Mouse (Mus musculus) CD4-positive, CD25-positive, alpha-beta regulatory T cell, adult 4 months (primary cell): ENCODE measurements at regions not wholly inside any gene's neighbourhood (a gene's known extent, or its start where the extent isn't known, plus 50 kb on each side); places are given as distances from the start of the nearest gene placed in this dataset.

Experiments
- ATAC-seq: one replicate; pipeline ENCODE4 v1.8.0; 2017

DNA sequence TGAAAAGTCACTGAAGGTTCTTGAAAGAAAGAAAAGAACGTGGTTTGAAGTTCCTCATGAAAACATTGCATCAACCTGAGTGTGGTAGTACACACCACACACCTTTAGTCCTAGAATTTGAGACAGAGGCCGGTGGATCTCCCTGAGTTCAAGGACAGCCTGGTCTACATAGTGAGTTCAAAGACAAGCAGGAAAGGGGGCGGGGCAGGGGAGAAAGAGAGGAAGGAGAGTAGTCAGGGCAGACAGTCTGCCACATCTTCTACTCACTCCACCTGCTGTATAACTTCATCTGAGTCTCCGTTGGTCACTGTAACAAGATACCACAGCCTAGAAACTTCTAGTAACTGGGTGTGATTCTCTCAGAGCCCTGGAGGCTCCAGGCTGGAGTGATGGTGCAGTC, 190.2 kb upstream of the Sdk2 start:
- no peak for ATAC-seq

DNA sequence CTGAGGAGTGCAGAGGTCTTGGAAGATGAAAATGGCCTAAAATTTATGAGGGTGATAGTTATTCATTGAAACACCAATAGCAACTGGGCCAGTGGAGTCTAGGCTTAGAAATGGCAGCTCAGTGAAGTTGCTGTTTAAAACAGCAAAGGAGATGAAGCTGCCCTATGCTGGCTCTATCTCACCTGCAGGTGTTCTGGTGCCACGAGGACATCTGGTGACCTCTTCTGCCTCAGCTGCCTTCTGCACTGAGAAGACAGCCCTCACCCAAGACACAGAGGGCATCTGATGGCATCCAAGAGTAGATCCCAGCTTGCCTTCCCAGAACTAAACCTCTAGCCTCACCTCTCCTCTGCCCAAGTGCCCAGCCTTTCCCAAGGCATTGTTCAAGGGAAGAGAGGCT, 187.5 kb upstream of the Sdk2 start:
- no peak for ATAC-seq

DNA sequence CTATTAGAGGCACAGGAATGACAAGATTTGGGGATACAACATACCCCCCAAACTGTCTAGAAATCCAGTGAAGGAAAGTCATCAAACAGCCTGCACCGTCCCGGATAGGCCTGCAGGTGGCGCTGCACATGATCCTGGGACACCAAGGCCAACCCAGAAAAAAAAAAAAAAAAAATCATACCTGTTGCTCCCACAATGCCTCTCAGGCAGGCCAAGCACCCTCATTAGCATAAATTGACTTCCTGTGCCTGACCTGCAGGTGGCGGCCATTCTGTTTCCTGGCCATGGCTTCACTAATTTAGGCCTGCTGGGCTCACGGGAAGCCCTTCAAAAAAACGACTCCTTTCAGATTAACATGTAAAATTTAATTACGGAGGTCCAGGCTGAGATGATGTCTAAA, 184.8 kb upstream of the Sdk2 start:
- no peak for ATAC-seq

DNA sequence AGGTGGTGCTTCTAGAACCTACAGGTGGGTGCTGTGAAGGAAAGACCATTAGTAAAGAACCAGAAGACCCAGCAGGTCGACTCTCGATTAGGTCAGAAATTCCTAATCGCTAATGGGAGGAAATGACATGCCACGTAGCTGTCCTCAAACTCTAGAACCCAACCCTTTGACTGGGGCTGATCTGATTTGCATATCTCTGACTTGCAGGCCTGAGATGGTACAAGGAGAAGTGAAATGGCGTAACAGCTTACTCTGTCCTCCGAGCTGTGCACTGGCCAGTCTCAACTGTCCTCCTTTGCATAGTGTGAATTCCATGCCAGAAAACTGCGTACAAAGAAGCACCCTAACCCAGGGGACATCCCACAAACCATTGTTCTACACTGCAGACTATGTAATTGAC, 182.4 kb upstream of the Sdk2 start:
- no peak for ATAC-seq

DNA sequence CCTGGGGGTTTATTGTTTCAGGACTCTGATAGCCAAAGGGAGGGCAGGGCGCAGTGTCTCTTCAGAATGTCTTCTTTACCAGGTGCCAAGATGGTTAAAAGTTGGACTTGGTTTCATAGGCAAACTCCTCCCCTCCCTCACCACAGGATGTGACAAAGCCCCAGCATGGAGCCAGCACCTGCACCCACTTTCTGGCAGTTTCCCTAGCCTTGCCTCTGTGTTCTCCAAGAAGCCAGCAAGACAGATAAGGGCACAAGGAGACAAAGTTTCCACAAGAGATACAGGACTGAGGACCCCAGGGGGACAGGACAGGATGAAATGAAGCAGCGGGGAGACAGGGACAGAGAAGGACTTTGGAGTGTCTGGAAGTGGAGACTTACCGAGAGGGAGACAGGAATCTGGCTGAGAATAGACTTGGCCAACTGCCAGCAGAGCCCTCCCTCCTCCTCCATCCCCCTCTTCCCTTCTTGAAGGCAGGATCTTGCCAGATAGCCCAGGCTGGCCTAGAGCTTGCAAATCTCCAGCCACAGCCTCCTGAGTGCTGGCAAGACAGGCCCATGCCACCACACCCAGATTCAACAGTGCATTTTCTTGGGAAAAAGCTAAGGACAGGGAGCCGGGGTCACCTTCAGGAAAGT, 181.5 kb upstream of the Sdk2 start:
- no peak for ATAC-seq

DNA sequence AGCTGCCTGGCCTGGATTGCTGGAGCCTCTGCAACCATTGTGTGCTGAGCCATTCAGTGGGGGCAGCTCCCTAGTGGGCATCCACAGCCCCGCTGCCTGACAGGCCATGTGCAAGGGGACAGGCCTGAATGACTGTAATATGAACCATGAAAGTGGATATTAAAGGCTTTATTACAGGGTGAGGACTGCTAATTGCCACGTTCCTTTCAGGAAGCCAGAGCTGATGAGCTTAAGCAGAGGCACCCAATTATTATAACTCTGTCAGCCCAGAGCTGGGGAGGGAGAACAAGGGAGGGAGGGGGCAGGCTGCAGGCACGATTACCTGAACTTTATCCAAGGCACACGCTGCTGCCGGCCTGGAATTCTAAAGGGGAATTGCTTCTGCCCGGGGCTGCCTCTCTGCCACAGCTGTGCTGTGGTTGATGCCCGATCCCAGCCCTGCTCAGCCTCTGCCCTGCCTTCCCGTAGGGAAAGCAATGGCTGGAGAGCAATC, 172.5 kb upstream of the Sdk2 start:
- ATAC-seq, result no peak

DNA sequence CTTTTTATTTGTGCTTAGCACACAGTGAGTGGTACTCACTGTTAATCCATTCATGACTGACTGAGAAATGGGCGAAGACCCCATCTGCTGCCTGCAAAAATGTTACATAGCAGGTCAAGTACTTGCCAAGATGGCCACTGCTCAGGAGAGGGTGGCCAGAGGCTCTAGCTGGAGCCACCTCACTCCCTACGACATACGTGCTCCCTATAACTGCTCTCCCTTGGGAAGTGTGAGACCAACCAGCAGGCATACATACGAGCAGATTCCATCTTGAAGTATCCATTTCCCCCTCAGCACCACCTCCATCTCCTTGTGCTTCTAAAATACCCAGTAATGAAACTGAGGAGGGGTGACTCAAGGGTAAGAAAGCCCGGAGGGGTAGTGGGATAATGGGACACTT, 172.0 kb upstream of the Sdk2 start:
- ATAC-seq, result no peak

DNA sequence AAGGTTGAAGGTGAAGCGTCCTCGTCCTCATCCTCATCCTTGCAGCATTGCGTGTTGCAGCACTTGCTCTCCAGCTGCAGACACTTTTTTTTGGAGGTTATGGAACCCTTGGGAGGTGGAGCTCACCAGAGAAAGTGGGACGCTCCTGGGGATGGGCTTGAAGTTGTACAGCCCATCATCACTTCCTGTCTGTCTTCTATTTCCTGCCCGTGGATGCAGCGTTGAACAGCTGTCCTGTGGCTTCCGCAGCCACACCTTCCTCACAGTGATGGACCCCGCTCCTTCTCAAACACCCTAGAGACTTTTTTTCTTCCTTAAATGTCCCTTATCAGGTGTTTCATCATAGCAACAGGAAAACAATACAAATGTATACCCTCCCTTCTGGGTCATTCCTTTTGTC, 171.5 kb upstream of the Sdk2 start:
- peak; percentile 68 for ATAC-seq

DNA sequence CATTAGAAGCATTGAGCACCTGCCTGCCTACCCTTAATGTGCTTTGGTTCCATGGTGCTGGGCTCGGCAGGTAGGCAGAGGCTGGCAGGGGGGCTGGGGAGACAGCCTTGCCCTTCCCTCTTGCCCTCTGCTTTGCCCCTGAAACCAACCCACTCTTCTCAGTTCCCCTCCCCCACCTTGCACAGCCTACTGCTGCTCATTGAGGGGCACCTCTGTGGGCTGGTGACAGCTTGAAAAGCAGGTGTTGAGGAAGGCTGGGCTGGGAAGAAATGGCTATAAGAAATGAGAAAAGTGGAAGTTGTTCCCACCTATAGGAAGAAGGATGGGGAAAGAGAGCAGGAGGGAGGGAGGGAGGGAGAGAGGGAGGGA, 167.7 kb upstream of the Sdk2 start:
- ATAC-seq, result no peak

DNA sequence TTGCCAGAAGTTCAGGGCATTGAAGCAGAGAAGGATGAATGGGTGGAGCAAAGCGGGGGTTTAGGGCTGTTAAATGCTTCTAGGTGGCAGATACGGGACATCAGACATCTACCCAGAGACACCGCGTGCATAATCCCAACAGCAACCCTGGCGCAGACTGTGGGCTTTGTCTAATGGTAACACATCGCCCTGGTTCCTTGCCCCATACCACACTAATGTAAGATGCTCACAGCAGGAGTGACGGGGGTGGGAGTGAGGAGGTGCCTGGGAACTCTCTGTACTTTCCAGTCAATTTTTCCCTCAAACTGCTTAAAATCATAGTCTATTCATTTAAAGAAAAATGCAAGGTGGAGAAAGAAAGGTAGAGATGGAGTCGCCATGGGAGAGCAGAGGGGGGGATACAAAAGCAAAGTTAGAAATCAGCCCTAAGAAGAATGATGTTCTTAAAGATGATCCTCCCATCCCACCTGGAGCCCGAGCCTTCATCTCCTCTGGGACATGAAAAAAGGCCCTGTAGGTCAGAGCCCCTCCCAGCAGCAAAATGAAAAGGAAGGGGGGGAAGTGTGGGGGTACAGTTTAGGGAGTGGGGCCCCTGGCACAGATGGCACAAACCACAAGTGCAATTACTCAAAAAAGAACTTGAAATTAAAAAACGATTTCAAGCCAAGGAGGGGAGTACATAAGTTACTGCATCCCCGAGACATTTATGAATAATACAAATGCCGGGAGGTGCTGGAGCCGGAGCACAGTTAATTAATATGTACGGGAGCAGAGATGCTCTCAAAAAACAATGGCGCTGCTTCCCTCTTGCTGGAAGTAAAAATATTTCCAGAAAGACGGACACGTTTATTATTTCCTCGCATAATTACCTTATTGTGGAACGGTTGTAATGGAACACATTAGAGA, 167.0 kb upstream of the Sdk2 start:
- no peak for ATAC-seq

DNA sequence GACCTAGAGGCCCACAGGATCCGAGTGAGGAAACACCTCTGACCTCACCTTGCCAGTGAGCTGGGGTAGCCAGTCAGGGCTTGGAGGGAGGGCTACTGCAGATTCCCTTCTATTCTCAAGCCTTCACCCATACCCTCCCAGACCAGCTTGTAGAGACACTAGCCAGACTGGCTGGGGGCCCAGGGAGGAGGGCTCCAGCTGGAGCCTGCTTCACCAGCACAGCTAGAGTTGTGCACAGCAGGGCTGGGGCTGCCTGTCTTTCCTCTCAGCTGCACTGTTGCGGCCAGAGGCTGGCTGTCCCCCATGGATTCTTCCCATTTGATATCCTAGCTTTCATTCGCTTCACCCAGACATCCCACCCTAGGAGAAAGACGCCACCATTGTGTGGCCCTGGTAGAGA, 165.0 kb upstream of the Sdk2 start:
- no peak for ATAC-seq

DNA sequence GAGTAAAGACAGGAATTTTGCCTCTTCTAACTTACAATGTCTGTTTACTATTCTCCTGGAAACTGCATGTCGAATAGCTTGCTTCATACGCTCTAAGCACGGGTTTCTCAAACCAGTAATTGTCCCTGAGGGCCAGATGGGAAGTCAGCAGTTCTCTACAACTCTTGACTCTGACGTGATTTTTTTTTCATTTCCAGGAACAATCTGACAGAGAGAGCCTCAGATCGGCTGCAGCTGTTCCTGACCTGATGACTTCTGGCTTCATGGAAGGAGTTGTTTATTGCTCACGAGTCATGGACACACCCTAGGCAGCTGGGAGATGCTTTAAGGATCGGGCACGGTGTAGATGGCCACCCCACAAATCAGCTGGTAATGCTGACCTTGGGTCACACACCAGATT, 162.9 kb upstream of the Sdk2 start:
- ATAC-seq, result no peak

DNA sequence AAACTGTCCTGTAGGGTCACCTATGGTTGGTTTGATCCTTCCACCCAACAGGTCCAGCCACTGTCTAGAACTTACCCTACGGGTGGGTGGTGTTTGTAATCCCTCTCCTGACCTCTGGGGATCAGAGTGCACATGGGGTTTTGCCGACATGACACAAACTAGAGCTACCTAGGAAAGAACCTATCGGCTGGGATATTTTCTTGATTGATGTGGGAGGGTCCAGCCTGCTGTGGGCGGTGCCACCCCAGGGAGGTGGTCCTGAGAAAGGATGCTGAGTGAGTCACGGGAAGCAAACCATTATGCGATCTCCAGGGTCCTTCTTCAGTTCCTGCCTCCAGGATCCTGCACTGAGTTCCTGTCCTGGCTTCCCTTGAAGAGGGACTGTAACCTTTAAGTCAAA, 162.3 kb upstream of the Sdk2 start:
- ATAC-seq, result no peak

DNA sequence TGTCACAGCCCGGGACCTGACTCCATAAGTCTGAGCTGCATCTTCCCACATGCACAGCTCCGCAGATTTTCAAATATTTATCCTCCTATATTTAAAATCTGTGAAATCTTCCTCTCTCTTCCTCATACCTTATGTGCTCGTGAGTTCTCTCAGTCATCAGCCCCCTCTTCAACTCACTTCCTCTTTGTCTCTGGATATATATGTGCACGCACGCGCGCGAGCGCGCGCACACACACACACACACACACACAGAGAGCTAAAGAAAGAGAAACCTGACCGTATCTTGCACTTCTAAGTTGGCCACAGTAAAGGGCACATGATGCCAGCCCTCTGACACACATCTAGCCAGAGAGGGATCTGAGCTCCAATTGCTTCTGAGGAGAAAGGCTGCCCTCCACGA, 159.7 kb upstream of the Sdk2 start:
- ATAC-seq, result no peak

DNA sequence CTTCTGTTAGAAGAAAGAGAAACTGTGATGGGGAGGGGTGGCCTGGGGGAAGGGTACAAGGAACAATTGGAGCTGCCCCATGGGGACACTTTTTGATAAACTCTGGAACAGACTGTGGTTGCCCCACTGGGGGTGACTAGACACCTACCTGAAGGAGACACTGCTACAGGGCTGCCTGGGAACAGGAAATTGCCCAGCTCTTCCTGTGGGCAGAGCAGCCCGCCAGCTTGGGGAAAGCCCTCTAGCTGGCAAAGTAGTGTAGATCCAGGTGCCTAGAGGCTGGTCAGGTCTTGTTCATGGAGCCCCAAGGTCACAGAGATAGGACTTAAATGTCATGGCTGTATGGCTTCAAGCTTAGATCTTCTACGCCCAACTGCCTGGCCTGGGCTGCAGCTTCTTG, 157.9 kb upstream of the Sdk2 start:
- ATAC-seq, result no peak

DNA sequence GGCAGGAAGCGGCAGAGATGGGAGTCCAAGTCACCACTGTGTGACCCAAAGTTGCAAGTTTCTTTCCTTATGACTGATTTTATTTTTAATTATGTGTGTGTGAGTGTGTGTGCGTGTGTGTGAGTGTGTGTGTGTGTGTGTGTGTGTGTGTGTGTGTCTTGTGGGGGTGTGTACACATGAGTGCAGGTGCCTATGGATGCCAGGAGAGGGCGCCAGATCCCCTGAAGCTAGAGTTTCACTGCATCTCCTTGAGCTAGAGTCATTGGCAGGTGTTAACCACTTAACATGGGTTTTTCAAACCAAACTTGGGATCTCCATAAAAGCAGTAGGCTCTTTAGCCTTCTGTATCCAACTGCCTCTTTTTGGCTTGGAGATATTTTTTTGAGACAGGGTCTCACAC, 156.2 kb upstream of the Sdk2 start:
- ATAC-seq, result no peak

DNA sequence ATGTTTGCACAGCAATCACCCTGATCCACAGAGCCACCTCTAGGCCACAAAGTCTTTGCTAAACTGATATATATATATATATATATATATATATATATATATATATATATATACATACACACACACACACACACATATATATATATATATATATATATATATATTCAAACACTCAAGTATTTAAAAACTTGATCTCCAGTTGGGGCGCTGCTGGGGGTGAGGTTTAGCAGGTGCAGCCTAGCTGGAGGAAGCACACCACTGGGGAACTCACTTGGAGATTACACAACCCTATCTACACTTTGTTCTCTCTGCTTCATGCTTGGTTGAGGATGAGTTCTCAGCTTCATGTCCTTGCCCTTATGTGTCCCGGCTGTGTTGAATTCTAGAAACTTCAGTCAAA, 153.6 kb upstream of the Sdk2 start:
- ATAC-seq, result no peak

DNA sequence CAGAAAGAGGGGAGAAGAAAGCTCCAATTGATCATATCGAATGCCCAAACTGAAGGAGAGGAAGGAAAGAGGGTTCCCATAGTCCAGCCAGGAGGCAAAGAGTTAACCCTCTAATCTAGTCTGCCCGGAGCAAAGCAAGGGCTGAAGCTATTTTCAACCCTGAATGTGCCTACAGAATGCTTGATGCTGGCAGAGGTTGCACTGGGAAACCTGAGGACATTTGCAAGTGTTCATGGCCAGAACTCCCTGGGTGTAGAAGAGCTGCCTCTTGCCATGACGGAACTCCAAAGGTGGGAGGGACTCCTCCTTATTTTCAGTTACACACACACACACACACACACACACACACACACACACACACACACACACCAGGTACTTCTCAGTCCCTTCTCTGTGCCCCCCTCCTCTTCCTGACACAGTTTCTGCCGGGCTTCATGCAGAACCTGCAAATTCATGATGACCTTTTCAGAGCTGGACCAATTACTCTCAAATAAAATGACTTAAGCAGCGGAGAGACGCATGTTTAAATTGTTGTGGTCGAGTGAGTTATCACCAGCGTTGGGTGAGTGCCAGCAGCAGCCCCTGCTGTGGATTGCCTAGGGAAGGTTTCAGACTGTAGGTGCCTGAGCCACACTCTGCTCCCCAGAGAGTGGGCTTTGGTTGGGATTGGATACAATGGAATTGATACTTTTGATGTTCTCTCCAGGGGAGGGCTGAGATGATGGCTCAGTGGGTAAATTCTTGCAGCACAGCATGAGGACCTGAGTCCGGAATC, 152.1 kb upstream of the Sdk2 start:
- no peak for ATAC-seq

DNA sequence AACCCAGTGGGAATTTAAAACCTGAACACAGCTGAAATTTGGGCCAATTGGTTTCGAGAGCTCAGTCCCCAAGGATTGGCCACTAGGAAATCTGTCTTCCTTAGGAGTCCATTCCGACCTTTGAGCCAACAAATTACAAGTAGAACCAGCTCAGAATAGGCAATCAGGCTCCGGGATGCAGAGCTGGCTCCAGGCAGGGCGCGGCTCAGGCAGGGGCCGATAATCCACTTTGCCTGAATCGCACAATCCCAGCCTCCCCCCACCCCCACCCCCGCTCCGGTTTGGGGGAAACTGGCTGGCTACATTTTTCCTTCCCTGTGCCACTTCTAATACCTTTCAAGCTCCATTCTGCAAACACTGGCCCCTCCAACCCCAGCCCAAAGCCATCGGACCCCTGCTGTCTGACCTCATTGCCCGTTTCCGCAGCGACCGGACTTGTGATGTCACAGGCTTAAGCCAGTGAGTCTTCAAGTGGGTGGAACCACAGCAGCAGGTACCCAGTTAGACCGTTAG, 150.5 kb upstream of the Sdk2 start:
- ATAC-seq, result no peak

DNA sequence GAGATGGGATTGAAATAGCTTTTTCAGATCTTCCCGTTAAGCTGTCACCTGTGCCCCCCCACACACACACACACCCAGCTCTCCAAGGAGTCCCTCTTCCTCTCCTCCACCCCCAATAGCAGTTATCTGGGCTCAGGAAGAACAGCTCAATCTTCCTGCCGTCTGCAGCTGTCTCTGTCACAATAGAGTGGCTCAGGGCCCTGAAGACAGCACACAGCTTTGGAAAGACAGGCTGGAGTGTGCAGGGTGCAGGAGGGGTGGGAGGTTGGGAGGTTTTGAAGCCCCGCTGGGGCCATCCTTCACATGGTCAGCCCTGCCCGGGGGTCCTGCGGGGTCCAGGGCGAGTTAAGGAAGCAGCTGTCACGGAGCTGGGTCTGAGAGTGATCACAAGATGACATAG, 149.6 kb upstream of the Sdk2 start:
- ATAC-seq, result no peak

DNA sequence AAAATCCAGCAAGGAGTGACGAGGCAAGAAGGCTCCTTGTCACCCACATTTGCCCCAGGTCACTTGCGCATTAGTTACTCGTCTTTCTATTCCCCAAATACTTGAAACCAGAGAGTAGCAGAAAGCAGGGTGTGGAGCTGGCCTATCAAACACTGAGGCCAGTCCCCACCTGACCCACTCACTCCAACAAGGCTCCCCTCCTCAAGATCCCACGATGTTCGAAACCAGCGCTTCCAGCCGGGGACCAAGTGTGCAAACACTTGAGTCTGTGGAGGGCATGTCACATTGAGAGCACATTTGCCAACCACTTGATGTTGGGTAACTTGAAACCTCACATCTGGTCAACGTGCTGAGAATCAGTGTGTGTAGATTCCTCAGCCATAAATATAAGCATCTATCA, 148.4 kb upstream of the Sdk2 start:
- no peak for ATAC-seq

DNA sequence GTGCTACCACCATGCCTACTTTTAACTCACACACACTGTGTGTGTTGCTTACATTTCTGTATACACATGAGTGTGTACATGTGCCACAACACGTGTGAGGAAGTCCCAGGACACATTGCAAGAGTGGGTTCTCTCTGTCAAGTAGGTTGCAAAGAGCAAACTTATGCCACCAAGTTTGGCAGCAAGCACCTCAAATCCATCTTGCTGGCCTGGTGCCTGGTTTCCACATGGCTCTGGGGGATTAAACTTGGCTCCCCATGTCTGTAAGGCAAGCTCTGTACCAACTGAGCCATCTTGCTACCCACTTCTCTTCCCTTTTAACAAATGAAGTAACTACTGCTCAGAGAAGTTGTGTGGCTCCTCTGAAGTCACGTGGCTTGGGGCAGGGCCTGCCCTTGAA, 145.3 kb upstream of the Sdk2 start:
- no peak for ATAC-seq

DNA sequence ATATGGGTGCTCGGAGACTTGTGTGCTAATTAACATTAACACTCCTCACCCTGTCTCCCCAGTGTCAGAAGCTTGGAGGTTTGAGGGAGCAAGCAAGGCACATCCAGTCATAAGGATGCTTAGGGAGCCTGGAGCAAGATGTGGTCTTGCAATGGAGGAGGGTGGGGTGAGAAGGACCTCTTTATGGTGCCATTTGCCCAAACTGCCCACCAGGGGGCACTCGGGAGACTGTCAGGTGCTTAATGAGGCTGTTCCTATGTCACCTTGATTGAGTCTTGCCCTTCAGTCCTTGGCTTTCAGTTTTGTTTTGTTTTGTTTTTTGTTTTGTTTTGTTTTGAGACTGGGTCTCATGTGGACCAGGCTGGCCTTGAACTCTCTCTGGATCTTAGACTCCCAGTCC, 138.3 kb upstream of the Sdk2 start:
- no peak for ATAC-seq

DNA sequence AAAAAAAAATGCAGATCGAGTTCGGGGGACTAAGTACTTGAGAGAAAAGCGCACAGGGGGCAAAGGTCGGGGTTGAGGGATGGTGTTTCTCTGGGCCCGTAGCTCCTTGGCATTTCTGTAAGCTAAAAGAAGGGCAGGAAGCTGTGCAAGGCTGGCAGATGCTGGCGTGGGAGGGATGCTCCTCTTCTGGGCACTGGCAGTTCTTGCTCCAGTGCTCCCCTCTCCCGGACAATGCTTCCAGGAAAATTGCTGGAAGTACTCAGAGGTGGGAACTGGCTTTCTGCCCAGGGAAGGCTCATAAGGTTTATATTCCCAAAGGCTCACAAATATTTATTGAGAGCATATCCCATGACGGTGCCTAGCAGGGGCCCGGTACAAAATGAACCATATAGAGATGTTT, 136.6 kb upstream of the Sdk2 start:
- ATAC-seq, result no peak
